Mouse (Mus musculus) kidney, embryonic 16.5 days (tissue): ENCODE measurements around the gene Rai14. TPM values are rescaled to one million over a fixed set of nuclear protein-coding genes. Genes with fewer than 3 reads are reported as not detected.
A peak's percentile ranks its signal among the peaks of the same experiment; 100 is the strongest.

Source experiments
- ATAC-seq: fragments of 200-750 bp; cut with Nextera tagmentation; 2 replicates; pipeline ENCODE4 v1.8.0; 2017; ENCODE audit warnings: moderate TSS enrichment; ENCODE audit not compliant: low FRiP score, low TSS enrichment
- H3K27ac ChIP-seq: fragments of 300-500 bp; sonication (generic); 2 replicates; pipeline ENCODE4 v1.5.1; 2014; ENCODE audit warnings: low read length
- H3K27me3 ChIP-seq: fragments of 300-500 bp; sonication (generic); 2 replicates; pipeline ENCODE4 v1.6.1; 2014; ENCODE audit warnings: low read length, control low read depth, mixed read lengths; ENCODE audit not compliant: insufficient read depth
- H3K36me3 ChIP-seq: fragments of 300-500 bp; sonication (generic); 2 replicates; pipeline ENCODE4 v1.6.1; 2014; ENCODE audit warnings: low read length, control low read depth, mixed read lengths; ENCODE audit not compliant: insufficient read depth
- H3K4me1 ChIP-seq: fragments of 300-500 bp; sonication (generic); 2 replicates; pipeline ENCODE4 v1.6.1; 2014; ENCODE audit warnings: low read length, control low read depth, mixed read lengths; ENCODE audit not compliant: insufficient read depth
- H3K4me2 ChIP-seq: fragments of 300-500 bp; sonication (generic); replicated peaks from 2 replicates; pipeline ENCODE4 v1.6.1; 2014; ENCODE audit warnings: low read depth, low read length
- H3K4me3 ChIP-seq: fragments of 300-500 bp; sonication (generic); 2 replicates; pipeline ENCODE4 v1.5.1; 2014; ENCODE audit warnings: mild to moderate bottlenecking, low read length
- H3K9ac ChIP-seq: fragments of 300-500 bp; sonication (generic); replicated peaks from 2 replicates; pipeline ENCODE4 v1.6.1; 2014; ENCODE audit warnings: low read length
- H3K9me3 ChIP-seq: fragments of 300-500 bp; sonication (generic); 2 replicates; pipeline ENCODE4 v1.6.1; 2016; ENCODE audit warnings: low read length, control low read depth
- WGBS: fragments of 180-500 bp; shearing (Covaris S2); extraction: QIAGEN DNeasy Blood & Tissue Kit; methylation state at CpG from one replicate; pipeline ENCODE4 v1.1.7; 2014; 5-methylcytosine and 5-hydroxymethylcytosine counted together
- polyA plus RNA-seq: library from polyadenylated mRNA; unstranded; fragments of >200 nt; fragmentation: Nextera tagmentation; extraction: Ambion mirVana; gene quantifications from 2 replicates; pipeline ENCODE4 v1.2.1, GENCODE M21; 2015

Gene Rai14
- polyA plus RNA-seq, 1 experiment from 2014 or later, result 60.6 TPM

DNA sequence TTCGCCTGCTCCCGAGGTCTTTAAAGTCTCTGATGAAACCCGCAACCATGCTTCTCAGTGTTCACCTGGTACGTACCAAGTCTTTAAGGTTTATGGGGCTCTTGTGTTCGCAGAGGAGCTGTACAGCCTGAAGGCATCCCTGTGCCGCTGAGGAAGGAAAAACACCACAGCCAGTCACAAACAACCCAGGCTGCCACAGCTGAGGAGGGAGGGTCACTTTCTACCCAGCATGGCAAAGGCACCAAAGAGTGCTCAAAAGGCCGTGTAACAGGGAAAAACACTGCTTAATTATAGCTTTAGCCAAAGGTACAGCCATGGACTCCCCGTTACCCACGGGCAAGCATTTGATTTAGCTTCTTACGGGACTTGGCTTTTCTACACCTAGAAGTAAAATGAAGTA is 119.5 kb downstream of the Rai14 start:
- H3K36me3 ChIP-seq, result peaks cover 3% of the 10 kb centered on the region; the same call in 1 of the 2 replicates
- ATAC-seq, result no peak
- H3K27ac ChIP-seq, result no peak overlapping the region
- H3K9ac ChIP-seq, result no peak overlapping the region
- no peaks in the 10 kb centered on the region for H3K9me3 ChIP-seq
- no peaks in the 10 kb centered on the region for H3K27me3 ChIP-seq
- WGBS, result 71% methylated on average over 10 of the region's 10 CpGs
- H3K4me2 ChIP-seq, result no peak overlapping the region
- no peak overlapping the region for H3K4me3 ChIP-seq
- H3K4me1 ChIP-seq, result peaks cover 5% of the 10 kb centered on the region

DNA sequence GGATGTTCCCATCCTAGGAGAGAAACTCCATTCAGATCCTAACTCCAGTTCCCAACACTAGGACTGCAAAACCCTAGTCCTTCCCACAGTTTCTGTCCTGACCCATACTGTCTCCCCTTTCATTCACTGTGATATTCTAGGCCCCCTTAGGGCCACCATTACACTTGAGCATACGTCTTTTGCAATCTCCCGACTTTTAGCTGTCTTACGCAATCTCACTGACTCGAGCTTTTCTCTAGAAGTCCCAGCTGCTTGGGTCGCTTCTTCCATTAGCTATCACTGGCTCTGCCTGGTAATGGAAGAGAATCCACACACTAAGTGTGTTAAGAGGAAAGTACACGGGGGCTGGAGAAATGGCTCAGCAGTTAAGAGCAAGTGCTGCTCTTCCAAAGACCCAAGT is 121.3 kb downstream of the Rai14 start:
- ATAC-seq, result no peak
- no peak overlapping the region for H3K4me2 ChIP-seq
- no peak overlapping the region for H3K27ac ChIP-seq
- H3K9me3 ChIP-seq, result no peaks in the 10 kb centered on the region
- H3K36me3 ChIP-seq, result peaks cover 12% of the 10 kb centered on the region; the same call in 1 of the 2 replicates
- no peak overlapping the region for H3K4me3 ChIP-seq
- no peaks in the 10 kb centered on the region for H3K27me3 ChIP-seq
- H3K9ac ChIP-seq, result no peak overlapping the region
- 90% methylated on average over 6 of the region's 6 CpGs for WGBS
- no peaks in the 10 kb centered on the region for H3K4me1 ChIP-seq

- Histone ChIP-seq H3K4me3 (no peak overlapping the region), H3K27ac (no peak overlapping the region), H3K36me3 (peaks cover 32% of the 10 kb centered on the region), H3K9me3 (no peaks in the 10 kb centered on the region), H3K27me3 (no peaks in the 10 kb centered on the region), H3K9ac (no peak overlapping the region), H3K4me1 (no peaks in the 10 kb centered on the region), H3K4me2 (no peak overlapping the region)
- no peak for ATAC-seq
- WGBS, result 86% methylated on average over 2 of the region's 2 CpGs
Observed at GRCm38 (mm10) chr15:10586565-10586964, 127.9 kb downstream of the Rai14 start.

GRCm38 (mm10) chr15:10584359-10585187 is 129.9 kb downstream of the Rai14 start:
- Histone ChIP-seq H3K4me1 (no peaks in the 10 kb centered on the region), H3K4me2 (no peak overlapping the region), H3K9ac (no peak overlapping the region), H3K36me3 (peaks cover 29% of the 10 kb centered on the region), H3K9me3 (no peaks in the 10 kb centered on the region), H3K27ac (no peak overlapping the region), H3K4me3 (no peak overlapping the region), H3K27me3 (no peaks in the 10 kb centered on the region)
- WGBS, result 87% methylated on average over 10 of the region's 10 CpGs
- no peak for ATAC-seq

- H3K4me2 ChIP-seq, result no peak overlapping the region
- peak; percentile 93 for ATAC-seq
- no peak overlapping the region for H3K27ac ChIP-seq
- no peaks in the 10 kb centered on the region for H3K27me3 ChIP-seq
- no peak overlapping the region for H3K9ac ChIP-seq
- no peak overlapping the region for H3K4me3 ChIP-seq
- WGBS, result 46% methylated on average over 8 of the region's 8 CpGs
- H3K36me3 ChIP-seq, result peaks cover 25% of the 10 kb centered on the region
- no peaks in the 10 kb centered on the region for H3K9me3 ChIP-seq
- 0 out of 2 replicates have a peak, but pooled peaks cover 4% of the 10 kb centered on the region for H3K4me1 ChIP-seq
Observed at GRCm38 (mm10) chr15:10583408-10583807, 131.0 kb downstream of the Rai14 start.

DNA sequence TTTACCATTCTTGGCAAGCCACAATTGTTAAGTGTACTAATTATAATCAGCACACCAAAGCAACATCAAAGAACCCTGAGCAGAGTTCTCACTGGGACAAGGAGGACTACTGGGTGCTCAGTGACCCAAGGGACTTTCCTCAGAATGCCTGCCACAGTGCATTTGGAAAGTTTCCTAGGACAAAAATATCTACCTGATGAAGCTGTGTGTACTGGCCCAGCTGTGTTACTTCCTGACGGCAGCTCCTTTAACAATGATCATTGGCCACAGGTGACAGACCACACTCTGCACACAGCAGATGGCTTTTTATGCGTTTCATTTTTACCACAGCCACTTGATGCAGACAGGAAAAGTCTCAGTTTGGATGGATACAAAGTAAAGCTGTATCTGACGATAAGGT is 135.3 kb downstream of the Rai14 start:
- 86% methylated on average over 3 of the region's 3 CpGs for WGBS
- H3K36me3 ChIP-seq, result peaks cover 40% of the 10 kb centered on the region
- H3K9ac ChIP-seq, result no peak overlapping the region
- no peak overlapping the region for H3K4me2 ChIP-seq
- no peak for ATAC-seq
- H3K9me3 ChIP-seq, result no peaks in the 10 kb centered on the region
- 0 out of 2 replicates have a peak overlapping the region, but pooled peaks have one; percentile 11 for H3K27ac ChIP-seq
- no peaks in the 10 kb centered on the region for H3K27me3 ChIP-seq
- 0 out of 2 replicates have a peak, but pooled peaks cover 4% of the 10 kb centered on the region for H3K4me1 ChIP-seq
- H3K4me3 ChIP-seq, result no peak overlapping the region

DNA sequence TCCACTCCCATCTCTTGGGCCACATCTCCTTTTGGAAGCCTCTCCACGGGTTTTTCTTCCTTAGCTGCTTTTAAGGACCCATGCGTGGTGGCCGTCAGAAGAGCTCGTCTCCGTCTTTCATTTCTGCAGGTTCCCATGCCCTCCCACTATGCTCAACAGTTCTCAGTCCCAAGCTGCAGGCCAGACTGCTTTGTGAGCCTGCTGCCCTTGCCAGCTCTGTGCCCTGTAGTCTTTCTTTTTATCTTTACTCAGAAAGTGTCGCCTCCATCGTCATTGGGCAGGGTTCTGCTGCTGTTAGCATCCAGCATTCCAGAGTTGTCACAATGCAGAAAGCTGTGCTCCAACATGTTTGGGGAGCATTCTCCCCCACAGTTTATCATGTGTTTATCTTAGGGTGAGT is 147.9 kb downstream of the Rai14 start:
- WGBS, result 84% methylated on average over 7 of the region's 7 CpGs

DNA sequence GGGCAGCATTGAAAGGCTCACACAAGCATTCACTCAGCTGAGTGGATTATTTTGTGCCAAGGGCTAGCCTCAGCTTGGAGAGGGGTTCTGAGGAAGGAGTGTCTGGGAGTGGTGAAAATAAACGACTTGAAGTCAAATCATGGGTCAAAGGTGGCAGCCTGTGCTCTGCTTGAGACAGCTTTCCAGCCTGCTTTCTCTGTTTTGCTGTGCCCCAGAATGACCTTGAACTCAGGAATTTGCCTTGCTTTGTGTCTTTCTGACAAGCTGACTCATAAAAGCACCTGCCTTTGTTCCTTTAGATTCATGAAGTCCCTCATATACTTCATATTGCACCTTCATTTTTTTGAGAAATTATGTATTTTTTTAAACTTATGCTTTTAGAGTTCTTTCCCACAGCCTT is 150.2 kb downstream of the Rai14 start:
- no peaks in the 10 kb centered on the region for H3K27me3 ChIP-seq
- ATAC-seq, result no peak
- H3K36me3 ChIP-seq, result peaks cover 19% of the 10 kb centered on the region
- H3K4me2 ChIP-seq, result no peak overlapping the region
- 31% methylated on average over 1 of the region's 1 CpGs for WGBS
- H3K4me1 ChIP-seq, result no peaks in the 10 kb centered on the region
- H3K4me3 ChIP-seq, result no peak overlapping the region
- no peak overlapping the region for H3K27ac ChIP-seq
- H3K9ac ChIP-seq, result no peak overlapping the region
- peaks cover 3% of the 10 kb centered on the region; the same call in 1 of the 2 replicates for H3K9me3 ChIP-seq

More for the DNA sequence above, 147.9 kb downstream of the Rai14 start:
- Histone ChIP-seq H3K4me2 (no peak overlapping the region), H3K9me3 (peaks cover 3% of the 10 kb centered on the region; the same call in 1 of the 2 replicates), H3K9ac (no peak overlapping the region), H3K4me1 (no peaks in the 10 kb centered on the region), H3K4me3 (no peak overlapping the region), H3K27ac (no peak overlapping the region), H3K36me3 (peaks cover 38% of the 10 kb centered on the region), H3K27me3 (no peaks in the 10 kb centered on the region)
- no peak for ATAC-seq

DNA sequence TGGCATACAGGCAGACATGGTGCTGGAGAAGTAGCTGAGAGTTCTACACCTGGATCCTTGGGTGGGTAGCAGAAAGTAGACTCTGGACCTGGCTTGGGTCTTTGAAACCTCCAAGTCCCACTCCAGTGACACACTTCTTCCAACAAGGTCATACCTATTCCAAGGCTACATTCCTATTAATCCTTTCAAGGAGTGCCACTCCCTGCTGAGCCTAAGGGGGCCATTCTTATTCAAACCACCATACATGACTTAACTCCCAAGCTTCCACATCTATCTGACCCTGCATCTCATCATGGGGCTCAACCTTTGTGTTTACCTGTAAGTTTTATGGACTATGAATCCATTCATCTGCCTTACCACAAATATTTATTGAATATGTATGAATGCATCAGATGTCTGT is 152.1 kb downstream of the Rai14 start:
- Histone ChIP-seq H3K36me3 (peaks cover 1% of the 10 kb centered on the region), H3K9ac (no peak overlapping the region), H3K27ac (no peak overlapping the region), H3K4me3 (no peak overlapping the region), H3K4me2 (no peak overlapping the region), H3K9me3 (peaks cover 3% of the 10 kb centered on the region; the same call in 1 of the 2 replicates), H3K27me3 (no peaks in the 10 kb centered on the region), H3K4me1 (no peaks in the 10 kb centered on the region)
- no peak for ATAC-seq

GRCm38 (mm10) chr15:10560005-10560404 is 154.4 kb downstream of the Rai14 start:
- H3K36me3 ChIP-seq, result no peaks in the 10 kb centered on the region
- no peak overlapping the region for H3K4me2 ChIP-seq
- H3K27me3 ChIP-seq, result no peaks in the 10 kb centered on the region
- no peak overlapping the region for H3K4me3 ChIP-seq
- H3K9me3 ChIP-seq, result peaks cover 3% of the 10 kb centered on the region; the same call in 1 of the 2 replicates
- no peak overlapping the region for H3K9ac ChIP-seq
- H3K27ac ChIP-seq, result no peak overlapping the region
- WGBS, result 94% methylated on average over 7 of the region's 7 CpGs
- H3K4me1 ChIP-seq, result no peaks in the 10 kb centered on the region
- ATAC-seq, result no peak
